Mouse (Mus musculus): ENCODE results near the gene Tead1. TPM values are rescaled to one million over a fixed set of nuclear protein-coding genes. Genes with fewer than 3 reads are reported as not detected.

Tead1 gene
- total RNA-seq, 4 experiments from 2014 or later = 166 to 191 (median 175) TPM

- no peak for DNase-seq (ENCODE audit: low spot score)
These were observed 175.4 kb downstream of the Tead1 start for GRCm38 (mm10) chr7:112854516-112854915.

GRCm38 (mm10) chr7:112855419-112855818, 176.3 kb downstream of the Tead1 start:
- DNase-seq (ENCODE audit: low spot score) = no peak

- DNase-seq (ENCODE audit: low spot score) = no peak
These were observed 177.0 kb downstream of the Tead1 start for GRCm38 (mm10) chr7:112856121-112856571.

- no peak for DNase-seq (ENCODE audit: low spot score)
These were observed 177.5 kb downstream of the Tead1 start for GRCm38 (mm10) chr7:112856583-112856982.

- DNase-seq (ENCODE audit: low spot score) = no peak
These were observed 180.8 kb downstream of the Tead1 start for GRCm38 (mm10) chr7:112859887-112860286.

- no peak for DNase-seq (ENCODE audit: low spot score)
These were observed 183.0 kb downstream of the Tead1 start for GRCm38 (mm10) chr7:112862086-112862485.

- DNase-seq (ENCODE audit: low spot score) = no peak
These were observed 185.1 kb downstream of the Tead1 start for GRCm38 (mm10) chr7:112864188-112864587.

GRCm38 (mm10) chr7:112865739-112866138, 186.6 kb downstream of the Tead1 start:
- peak; percentile 71 for DNase-seq (ENCODE audit: low spot score)

DNA sequence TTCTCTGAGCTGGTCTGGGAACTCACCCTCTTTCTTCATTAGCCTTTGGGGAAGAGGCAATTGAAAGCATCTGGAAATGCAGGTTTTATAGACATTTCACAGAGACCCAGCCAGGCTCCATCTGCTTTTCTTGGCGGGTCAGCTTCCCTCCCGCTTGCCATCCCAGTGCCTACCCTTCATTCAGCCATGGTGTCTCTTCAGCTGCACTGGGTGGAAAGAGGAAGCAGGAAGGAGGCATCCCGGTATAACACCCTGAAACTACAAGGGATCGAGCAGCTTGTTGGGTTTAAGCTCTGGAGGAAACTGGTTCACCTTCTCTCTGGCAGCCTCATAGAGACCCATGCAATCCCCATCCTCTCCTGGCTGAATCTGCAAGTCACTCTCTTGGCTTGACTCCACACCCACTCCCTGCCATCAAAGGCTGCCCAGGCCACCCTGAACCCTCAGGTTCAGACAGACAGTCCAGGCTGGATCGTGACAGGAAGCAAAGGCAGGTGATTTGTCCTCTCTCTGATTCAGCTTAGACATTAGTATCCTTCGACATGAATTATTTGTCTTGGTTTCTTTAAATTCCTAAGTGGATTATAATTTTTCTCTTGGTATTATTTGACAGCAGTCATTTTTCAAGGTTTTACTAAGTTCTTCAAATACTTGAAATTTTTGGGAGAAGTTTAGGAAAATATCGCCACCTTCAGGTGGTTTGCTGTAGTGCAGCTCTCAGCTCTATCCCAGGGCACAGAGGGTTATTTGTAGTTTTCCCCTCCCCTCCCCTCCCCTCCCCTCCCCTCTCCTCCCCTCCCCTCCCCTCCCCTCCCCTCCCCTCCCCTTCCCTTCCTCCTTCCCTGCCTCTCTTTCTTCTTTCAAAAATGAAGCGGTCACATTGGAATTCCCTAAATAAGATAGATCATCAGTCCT, 189.7 kb downstream of the Tead1 start:
- peak; percentile 63 for DNase-seq (ENCODE audit: low spot score)

GRCm38 (mm10) chr7:112871752-112872151, 192.6 kb downstream of the Tead1 start:
- no peak for DNase-seq (ENCODE audit: low spot score)

GRCm38 (mm10) chr7:112872435-112873196, 193.5 kb downstream of the Tead1 start:
- DNase-seq (ENCODE audit: low spot score) = peak; percentile 61

GRCm38 (mm10) chr7:112876128-112876527, 197.0 kb downstream of the Tead1 start:
- no peak for DNase-seq (ENCODE audit: low spot score)

DNA sequence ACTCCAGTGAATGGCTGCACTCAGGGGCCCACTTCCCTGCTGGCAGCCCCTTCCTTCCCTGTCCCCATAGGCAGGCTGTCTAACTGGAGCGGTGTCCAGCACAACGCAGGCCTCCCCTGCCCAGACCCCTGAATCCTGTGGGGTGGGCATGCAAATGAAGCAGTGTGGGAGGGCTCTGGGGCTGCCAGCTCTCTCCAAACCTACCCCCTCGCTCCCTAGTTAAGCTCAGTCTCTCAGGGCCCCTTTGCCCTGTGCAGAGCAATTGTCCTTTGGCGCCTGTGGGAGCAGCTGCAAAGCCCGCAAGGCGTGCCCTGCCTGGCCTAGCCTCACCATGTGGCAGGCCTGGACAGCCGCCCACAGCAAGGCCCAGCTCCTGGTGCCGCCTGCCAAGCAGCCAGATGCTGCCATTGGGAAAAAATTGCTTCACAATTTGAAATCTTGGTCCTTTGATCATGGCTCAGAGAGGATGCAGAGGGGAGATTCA, 204.7 kb downstream of the Tead1 start:
- peak; percentile 46 for DNase-seq (ENCODE audit: low spot score)

DNA sequence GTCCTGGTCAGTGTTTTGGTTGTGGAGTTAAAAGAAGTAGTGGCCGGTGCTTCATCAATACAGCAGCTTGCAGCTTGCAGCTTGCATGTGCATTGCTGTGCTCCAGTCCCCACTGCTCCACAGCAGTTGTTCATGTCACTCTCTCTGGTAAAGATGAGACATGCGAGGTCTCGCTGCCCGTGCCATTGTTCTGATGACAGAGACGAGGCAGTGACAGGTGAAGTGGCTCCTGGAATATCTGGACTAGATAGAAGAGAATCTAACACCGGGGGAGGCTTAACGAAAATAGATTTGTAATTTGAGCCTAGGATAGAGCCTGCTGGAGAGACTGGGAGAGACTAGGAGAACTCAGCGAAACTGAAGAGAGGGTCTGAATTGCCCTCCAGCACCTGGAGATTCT, 206.4 kb downstream of the Tead1 start:
- DNase-seq (ENCODE audit: low spot score) = peak; percentile 26

GRCm38 (mm10) chr7:112891883-112892282, 212.8 kb downstream of the Tead1 start:
- no peak for DNase-seq (ENCODE audit: low spot score)

GRCm38 (mm10) chr7:112892595-112892994, 213.5 kb downstream of the Tead1 start:
- no peak for DNase-seq (ENCODE audit: low spot score)

GRCm38 (mm10) chr7:112896363-112896762, 217.2 kb downstream of the Tead1 start:
- DNase-seq (ENCODE audit: low spot score) = no peak

- no peak for DNase-seq (ENCODE audit: low spot score)
These were observed 222.6 kb downstream of the Tead1 start for GRCm38 (mm10) chr7:112901710-112902109.

GRCm38 (mm10) chr7:112906848-112907247, 227.7 kb downstream of the Tead1 start:
- no peak for DNase-seq (ENCODE audit: low spot score)

DNA sequence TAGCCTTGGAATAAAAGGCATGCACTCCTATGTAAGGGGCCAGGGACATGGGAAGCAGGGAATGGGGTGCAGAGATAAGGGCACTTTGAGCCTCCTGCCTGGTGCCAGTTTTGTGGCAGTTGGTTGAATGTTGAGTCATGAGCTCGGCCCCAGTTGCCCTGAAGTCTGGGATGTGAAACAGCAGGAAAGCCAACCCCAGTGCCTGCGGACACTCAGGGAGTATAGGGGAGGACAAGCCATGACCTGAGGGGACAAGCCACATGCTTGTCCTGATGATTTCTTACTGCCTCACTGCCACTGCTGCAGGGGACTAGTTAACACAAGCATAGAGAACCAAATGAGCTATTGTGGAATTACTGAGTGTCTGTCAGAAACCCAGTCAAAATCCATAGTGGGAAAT, 228.3 kb downstream of the Tead1 start:
- DNase-seq (ENCODE audit: low spot score) = no peak

DNA sequence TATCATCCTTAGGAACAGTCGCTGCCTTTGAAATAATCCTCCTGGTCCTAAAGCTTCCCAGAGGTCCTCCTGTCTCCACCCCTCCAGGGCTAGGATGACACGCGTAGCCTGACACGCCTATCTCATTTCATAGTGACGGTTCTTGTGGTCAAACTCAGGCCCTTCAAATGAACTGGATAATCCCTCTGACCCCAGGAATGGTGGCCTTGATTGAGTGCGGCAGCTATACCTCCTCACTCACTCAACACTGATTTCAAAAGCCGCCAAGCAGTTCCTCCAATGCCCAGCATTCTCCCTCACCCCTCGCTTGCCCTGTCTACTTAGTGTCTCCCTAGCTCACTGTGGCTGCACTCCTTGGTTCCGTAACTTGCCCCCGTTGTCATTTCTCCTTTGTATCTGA, 230.0 kb downstream of the Tead1 start:
- no peak for DNase-seq (ENCODE audit: low spot score)

- no peak for DNase-seq (ENCODE audit: low spot score)
These were observed 233.9 kb downstream of the Tead1 start for GRCm38 (mm10) chr7:112912969-112913368.
